Mouse (Mus musculus) liver, embryonic 14.5 days (tissue): ENCODE results near the gene Ms4a3.

Experiments used
- CTCF ChIP-seq: IDR thresholded peaks from 2 replicates; pipeline ENCODE4 v1.5.1; 2016; ENCODE audit warnings: antibody characterized with exemption, low read depth, control low read depth
- EP300 ChIP-seq: IDR thresholded peaks from 2 replicates; pipeline ENCODE4 v1.6.1; 2016; ENCODE audit warnings: antibody characterized with exemption, low read depth

DNA sequence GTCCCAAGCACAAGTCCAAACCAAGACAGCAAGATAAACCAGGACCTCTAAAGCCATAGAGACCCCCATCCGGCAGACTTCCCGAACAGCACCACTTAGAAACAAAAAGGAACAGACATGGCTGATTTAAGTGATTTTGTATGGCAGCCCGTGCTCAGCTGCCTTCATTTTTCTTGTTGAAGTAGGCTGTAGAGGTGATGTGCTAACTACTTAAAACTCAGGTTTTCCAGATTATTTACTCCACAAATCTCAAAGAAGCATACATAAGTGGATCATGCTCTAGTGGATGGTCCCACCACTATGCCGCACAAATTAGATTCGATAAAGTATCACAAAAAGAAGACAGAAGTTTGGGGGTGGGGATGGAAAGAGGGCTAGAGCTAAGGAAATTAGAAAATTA lies 19.8 kb upstream of the Ms4a3 start, which contains the start of gene Oosp2:
- no peak for TF ChIP-seq EP300
- no peak for TF ChIP-seq CTCF
